In the genomic region with DNA sequence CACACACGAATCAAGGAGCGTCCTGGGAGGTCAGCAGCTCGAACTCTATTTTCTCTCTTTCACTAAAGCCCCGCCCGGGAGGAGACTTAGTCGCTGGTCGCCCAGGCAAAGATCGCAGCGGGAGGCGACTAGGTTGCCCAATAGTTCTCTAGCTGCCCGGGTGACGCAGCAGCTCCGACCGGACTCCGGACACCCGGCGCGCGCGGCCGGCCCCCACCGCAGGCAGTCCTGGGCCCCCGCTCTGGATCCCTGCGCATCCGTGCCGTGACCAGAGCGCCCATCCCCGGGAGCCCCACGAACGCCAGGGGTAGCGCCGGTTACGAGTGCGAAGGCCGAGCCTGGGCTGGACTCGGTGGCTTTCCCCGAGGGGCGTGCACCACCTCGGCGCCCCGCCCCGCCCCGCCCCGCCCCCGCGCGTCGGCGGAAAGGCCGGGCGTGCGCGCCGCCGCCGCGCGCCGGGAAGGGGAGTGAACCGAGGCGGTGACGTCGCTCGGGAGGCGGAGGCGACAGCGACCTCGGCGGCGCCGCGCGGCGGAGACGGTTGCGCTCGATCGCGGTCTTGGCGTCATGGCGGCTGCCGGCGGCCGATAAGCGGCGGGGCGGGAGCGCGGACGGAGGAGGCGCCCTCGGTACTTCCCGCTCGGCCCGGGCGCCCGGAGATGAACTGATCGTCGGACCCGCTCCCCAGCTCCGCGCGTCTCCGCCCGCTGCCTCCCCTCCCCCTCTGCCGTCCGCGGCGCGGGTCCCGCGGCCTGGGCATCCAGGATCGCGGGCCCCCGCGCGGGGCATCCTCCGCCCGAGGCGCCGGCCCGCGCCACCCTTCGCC, we compare ENCODE assay signal across 8 mouse cellular contexts. TPM values are rescaled to one million over a fixed set of nuclear protein-coding genes. Genes with fewer than 3 reads are reported as not detected.
DNase-seq lines count a peak whose midpoint lies in the region; ATAC-seq lines count a peak whose summit lies in the region.

A gene (plus strand): TSS at position 493 of the 826 bp plus-strand sequence.

- peak; percentile 95 for ATAC-seq in hindbrain, embryonic 12.5 days (ENCODE audit: low FRiP score)

- H3K4me1 ChIP-seq in hindbrain, embryonic 12.5 days: peaks cover 19% of the 10 kb centered on the region

- peak within 1 kb of the TSS; percentile 94 for H3K4me3 ChIP-seq in hindbrain, embryonic 12.5 days

- DNase-seq in NIH3T3 (ENCODE audit: low read depth): peak; percentile 96
- peak; percentile 95 to 97 for DNase-seq in cerebellum, postnatal 10 days
- peak; percentile 76 to 82 for DNase-seq in frontal cortex, postnatal 10 days (ENCODE audit: low spot score in 2 of 2)
- peak; percentile 73 to 82 for DNase-seq in layer of hippocampus, postnatal 25 days (ENCODE audit: extremely low spot score in 1 of 2, low spot score in 1 of 2)
- peak; percentile 91 for DNase-seq in lung, postnatal 25 days (ENCODE audit: low spot score)
- DNase-seq in retina, embryonic 14.5 days (ENCODE audit: low spot score): peak; percentile 91
- peak; percentile 94 for DNase-seq in thymus, postnatal 4 days

- H3K27ac ChIP-seq in hindbrain, embryonic 12.5 days: peak within 1 kb of the TSS; percentile 97

- peaks cover 12% of the 10 kb centered on the region for H3K36me3 ChIP-seq in hindbrain, embryonic 12.5 days

- H3K9ac ChIP-seq in hindbrain, embryonic 12.5 days: peak within 1 kb of the TSS; percentile 97

- peak within 1 kb of the TSS; percentile 87 for H3K4me2 ChIP-seq in hindbrain, embryonic 12.5 days (replicated peaks)

- H3K27me3 ChIP-seq in hindbrain, embryonic 12.5 days: no peaks in the 10 kb centered on the region

- no peaks in the 10 kb centered on the region for H3K9me3 ChIP-seq in hindbrain, embryonic 12.5 days (replicated peaks)

- under 1% methylated on average over 67 of the region's 124 CpGs for WGBS in hindbrain, embryonic 12.5 days

RNA-seq across cellular contexts. Expression of the gene that starts here (rescaled TPM):
- 41.6 and 45.4 TPM in 2 replicates for polyA plus RNA-seq in hindbrain, embryonic 12.5 days (2016; fragmentation: Nextera tagmentation; extraction: Ambion mirVana)
- total RNA-seq in layer of hippocampus, postnatal 25 days (2021): 10 to 100 TPM; 22.8 to 29.1 TPM

Comparison
In these comparisons a context has a peak if more than half of its experiments do, and no peak if none do; other contexts are left out.
1. Peak in every context shown above with its lines: DNase-seq, ATAC-seq, H3K4me3 ChIP-seq and H3K27ac ChIP-seq.